Mouse (Mus musculus) C2C12 (cell line): Measurements from ENCODE around the gene Tlr5. TPM values are rescaled to one million over a fixed set of nuclear protein-coding genes. Genes with fewer than 3 reads are reported as not detected.
A peak's percentile ranks its signal among the peaks of the same experiment; 100 is the strongest.

Source experiments
- H3K27me3 ChIP-seq: one replicate; pipeline ENCODE4 v1.6.1; 2011; ENCODE audit not compliant: control insufficient read depth, insufficient read depth, insufficient read length
- H3K36me3 ChIP-seq: one replicate; pipeline ENCODE4 v1.6.1; 2011; ENCODE audit not compliant: control insufficient read depth, insufficient read depth
- H3K4me3 ChIP-seq: one replicate; pipeline ENCODE4 v1.5.1; 2011; ENCODE audit warnings: mild to moderate bottlenecking, control low read depth; ENCODE audit not compliant: poor library complexity, insufficient read depth, severe bottlenecking
- H3K79me2 ChIP-seq: one replicate; pipeline ENCODE4 v1.6.1; 2011; ENCODE audit not compliant: control insufficient read depth, insufficient read depth
- H3K79me3 ChIP-seq: one replicate; pipeline ENCODE4 v1.6.1; 2011; ENCODE audit warnings: low read depth, control low read depth
- H3ac ChIP-seq: one replicate; pipeline ENCODE3; 2011; ENCODE audit warnings: low read depth; ENCODE audit not compliant: control insufficient read depth, insufficient read length
- CEBPB ChIP-seq: IDR thresholded peaks from one replicate; pipeline ENCODE4 v1.6.1; 2011; ENCODE audit warnings: low read depth, mild to moderate bottlenecking, control low read depth, moderate library complexity
- CTCF ChIP-seq: IDR thresholded peaks from one replicate; pipeline ENCODE4 v1.5.1; 2011; ENCODE audit not compliant: control insufficient read depth, insufficient read depth, insufficient read length
- FOSL1 ChIP-seq: IDR thresholded peaks from one replicate; pipeline ENCODE4 v1.8.0; 2011; ENCODE audit warnings: mild to moderate bottlenecking, low read length; ENCODE audit not compliant: poor library complexity, insufficient read depth, severe bottlenecking
- MAX ChIP-seq: IDR thresholded peaks from one replicate; pipeline ENCODE4 v1.6.1; 2011; ENCODE audit warnings: mild to moderate bottlenecking, control low read depth
- MYOD1 ChIP-seq: IDR thresholded peaks from one replicate; pipeline ENCODE4 v1.6.1; 2011; ENCODE audit warnings: low read depth; ENCODE audit not compliant: control insufficient read depth, insufficient read length
- MYOG ChIP-seq: IDR thresholded peaks from one replicate; pipeline ENCODE4 v1.6.1; 2011; ENCODE audit not compliant: control insufficient read depth, insufficient read length; ENCODE audit errors: extremely low read depth
- USF1 ChIP-seq: IDR thresholded peaks from one replicate; pipeline ENCODE4 v1.6.1; 2011; ENCODE audit warnings: low read depth, mild to moderate bottlenecking, control low read depth, moderate library complexity
- polyA plus RNA-seq: library from polyadenylated mRNA; unstranded; fragments of >200 nt; fragmentation: generic; extraction: Trizol; gene quantifications from one replicate; pipeline ENCODE4 v1.2.1, GENCODE M21; 2012; ENCODE audit warnings: missing spikeins

The Tlr5 gene
- polyA plus RNA-seq, 1 experiment: not detected

- TF ChIP-seq CTCF (no peak), MAX (no peak), CEBPB (peak; percentile 51), FOSL1 (no peak)
- H3K36me3 ChIP-seq: no peaks in the 10 kb centered on the region
- no peaks in the 10 kb centered on the region for H3K79me2 ChIP-seq
- H3K27me3 ChIP-seq: no peaks in the 10 kb centered on the region
- no peak overlapping the region for H3ac ChIP-seq
- no peak overlapping the region for H3K4me3 ChIP-seq
- H3K79me3 ChIP-seq: no peaks in the 10 kb centered on the region
These were observed 1.8 kb downstream of the Tlr5 start for GRCm38 (mm10) chr1:182956186-182956960.

- Histone ChIP-seq H3K79me2 (no peaks in the 10 kb centered on the region), H3K79me3 (no peaks in the 10 kb centered on the region), H3K27me3 (no peaks in the 10 kb centered on the region), H3ac (no peak overlapping the region), H3K36me3 (no peaks in the 10 kb centered on the region), H3K4me3 (no peak overlapping the region)
- TF ChIP-seq MAX (no peak), CTCF (no peak), MYOG (no peak), FOSL1 (no peak)
These were observed 2.6 kb downstream of the Tlr5 start for GRCm38 (mm10) chr1:182957001-182957757.

- H3ac ChIP-seq: no peak overlapping the region
- H3K36me3 ChIP-seq: no peaks in the 10 kb centered on the region
- no peaks in the 10 kb centered on the region for H3K79me2 ChIP-seq
- TF ChIP-seq CTCF (no peak), MYOG (no peak), USF1 (no peak), MAX (no peak), CEBPB (no peak), FOSL1 (no peak), MYOD1 (no peak)
- H3K79me3 ChIP-seq: no peaks in the 10 kb centered on the region
- H3K4me3 ChIP-seq: no peak overlapping the region
- H3K27me3 ChIP-seq: no peaks in the 10 kb centered on the region
These were observed 3.4 kb downstream of the Tlr5 start for GRCm38 (mm10) chr1:182957826-182958544.

GRCm38 (mm10) chr1:182958824-182959223, 4.2 kb downstream of the Tlr5 start:
- H3K4me3 ChIP-seq: no peak overlapping the region
- H3K27me3 ChIP-seq: no peaks in the 10 kb centered on the region
- H3K79me3 ChIP-seq: no peaks in the 10 kb centered on the region
- H3K79me2 ChIP-seq: no peaks in the 10 kb centered on the region
- H3K36me3 ChIP-seq: no peaks in the 10 kb centered on the region
- TF ChIP-seq MYOD1: no peak
- no peak for TF ChIP-seq FOSL1
- TF ChIP-seq CTCF: no peak
- TF ChIP-seq CEBPB: no peak
- TF ChIP-seq MAX: no peak
- no peak for TF ChIP-seq MYOG
- no peak for TF ChIP-seq USF1
- no peak overlapping the region for H3ac ChIP-seq

- no peak overlapping the region for H3K4me3 ChIP-seq
- no peaks in the 10 kb centered on the region for H3K27me3 ChIP-seq
- H3ac ChIP-seq: no peak overlapping the region
- no peaks in the 10 kb centered on the region for H3K36me3 ChIP-seq
- H3K79me2 ChIP-seq: no peaks in the 10 kb centered on the region
- TF ChIP-seq MAX (no peak), CEBPB (no peak), MYOD1 (no peak), USF1 (no peak), MYOG (no peak), FOSL1 (no peak), CTCF (no peak)
- H3K79me3 ChIP-seq: no peaks in the 10 kb centered on the region
These were observed 4.7 kb downstream of the Tlr5 start for GRCm38 (mm10) chr1:182959251-182959691.
